Mouse (Mus musculus) mesoderm, embryonic 11.5 days (tissue): ENCODE data around the gene Nt5dc3.

Source experiments
- DNase-seq: peaks from one replicate; pipeline ENCODE4 v3.0.0-alpha.2; 2012; ENCODE audit warnings: low read depth, low spot score

Nt5dc3 gene

GRCm38 (mm10) chr10:86872591-86872990 lies 93.8 kb downstream of the Nt5dc3 start:
- DNase-seq = no peak

DNA sequence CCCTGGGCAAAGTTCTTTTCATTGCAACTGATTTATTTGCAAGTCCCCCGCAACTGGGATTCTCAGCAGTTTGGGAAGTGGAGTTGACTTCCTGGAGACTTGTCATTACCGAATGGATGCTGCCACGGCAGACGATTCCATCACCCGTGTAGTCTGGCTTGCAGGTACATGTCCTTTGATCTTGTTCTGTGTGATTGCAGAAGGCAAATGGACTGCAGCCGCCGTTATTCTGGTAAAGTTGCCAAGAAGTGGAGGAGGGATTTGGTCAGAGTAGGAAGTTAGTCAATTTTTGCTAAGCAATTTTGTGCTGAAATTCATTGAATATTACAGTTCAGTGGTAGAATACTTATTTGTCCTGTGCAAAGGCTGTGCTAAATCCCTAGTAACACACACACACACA lies 99.9 kb downstream of the Nt5dc3 start:
- DNase-seq = no peak

- DNase-seq = no peak
Measured at GRCm38 (mm10) chr10:86880071-86880806, 101.4 kb downstream of the Nt5dc3 start.

DNA sequence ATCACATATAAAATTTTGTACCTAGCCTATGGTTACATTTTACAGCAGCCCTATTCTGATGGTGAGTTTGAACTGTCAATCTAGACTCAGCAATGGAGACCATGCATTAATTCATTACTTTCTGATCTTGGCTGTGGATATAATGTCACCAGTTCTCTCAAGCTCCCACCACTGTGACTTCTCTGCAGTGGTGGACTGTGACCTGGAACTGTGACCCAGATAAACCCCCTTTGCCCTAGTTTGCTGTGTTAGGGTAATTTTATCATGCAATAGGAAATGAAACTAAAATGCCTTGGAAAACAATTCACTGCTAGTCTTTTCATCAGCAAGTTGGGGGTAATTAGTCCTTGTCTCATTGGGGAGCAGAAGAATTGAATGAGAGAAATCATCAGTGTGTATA lies 102.6 kb downstream of the Nt5dc3 start:
- no peak for DNase-seq

DNA sequence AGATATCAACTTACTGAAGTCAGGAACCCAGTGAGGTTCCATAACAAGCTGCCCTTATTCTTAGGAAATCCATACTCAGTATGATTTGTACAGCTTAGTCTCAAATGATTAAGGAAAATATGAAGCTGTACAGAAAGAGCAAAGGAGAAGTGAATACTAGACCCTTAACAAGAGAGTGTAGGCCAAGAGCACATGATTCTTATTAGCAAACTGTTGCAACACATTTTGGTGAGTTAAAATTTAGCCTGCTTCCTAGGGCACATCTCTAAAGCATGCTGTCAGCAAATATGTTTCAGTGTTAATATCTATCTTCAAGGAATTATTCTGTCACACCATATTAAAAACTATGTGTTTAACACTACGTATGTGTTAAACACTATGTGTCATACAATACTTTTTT lies 107.6 kb downstream of the Nt5dc3 start:
- DNase-seq = no peak
